Mouse (Mus musculus) olfactory bulb, adult 2 months (tissue): Measurements from ENCODE around the gene Babam2.

ENCODE experiments used
- CTCF ChIP-seq: fragments of 200-500 bp; IDR thresholded peaks from 2 replicates; pipeline ENCODE4 v1.5.1; 2012; ENCODE audit warnings: low read depth, mild to moderate bottlenecking, low read length, moderate library complexity; ENCODE audit not compliant: insufficient read depth
- POLR2A ChIP-seq: fragments of 200-500 bp; IDR thresholded peaks from 2 replicates; pipeline ENCODE4 v1.6.1; 2012; ENCODE audit warnings: mild to moderate bottlenecking, low read depth, low read length, moderate library complexity; ENCODE audit not compliant: insufficient read depth

- TF ChIP-seq POLR2A (no peak), CTCF (no peak)
Observed at GRCm38 (mm10) chr5:31678000-31678399, 19.5 kb upstream of the Babam2 start.
